Mouse (Mus musculus): ENCODE data around the gene Svopl. TPM values are rescaled to one million over a fixed set of nuclear protein-coding genes. Genes with fewer than 3 reads are reported as not detected.
A peak's percentile ranks its signal among the peaks of the same experiment; 100 is the strongest.

The Svopl gene
- polyA plus RNA-seq, 1 experiment from 2014 or later, result 0.81 TPM

- no peaks in the 10 kb centered on the region for H3K27me3 ChIP-seq
- WGBS, result 69% methylated on average over 7 of the region's 7 CpGs
- ATAC-seq, result no peak
- no peak overlapping the region for H3K9ac ChIP-seq (replicated peaks)
- no peaks in the 10 kb centered on the region for H3K36me3 ChIP-seq
- H3K4me3 ChIP-seq (replicated peaks), result no peak overlapping the region
- H3K9me3 ChIP-seq, result no peaks in the 10 kb centered on the region
- H3K27ac ChIP-seq, result no peak overlapping the region
- H3K4me1 ChIP-seq (replicated peaks), result no peaks in the 10 kb centered on the region
- no peak overlapping the region for H3K4me2 ChIP-seq (replicated peaks)
Measured at GRCm38 (mm10) chr6:38023284-38023683, 23.5 kb downstream of the Svopl start.

- no peaks in the 10 kb centered on the region for H3K9me3 ChIP-seq
- WGBS, result 89% methylated on average over 7 of the region's 7 CpGs
- no peaks in the 10 kb centered on the region for H3K27me3 ChIP-seq
- no peaks in the 10 kb centered on the region for H3K4me1 ChIP-seq (replicated peaks)
- H3K4me3 ChIP-seq (replicated peaks), result no peak overlapping the region
- H3K4me2 ChIP-seq (replicated peaks), result no peak overlapping the region
- no peak for ATAC-seq
- H3K36me3 ChIP-seq, result no peaks in the 10 kb centered on the region
- no peak overlapping the region for H3K9ac ChIP-seq (replicated peaks)
- H3K27ac ChIP-seq, result no peak overlapping the region
Measured at GRCm38 (mm10) chr6:38021406-38021805, 25.4 kb downstream of the Svopl start.

- Histone ChIP-seq H3K36me3 (no peaks in the 10 kb centered on the region), H3K4me2 (replicated peaks) (no peak overlapping the region), H3K27me3 (no peaks in the 10 kb centered on the region), H3K9me3 (no peaks in the 10 kb centered on the region), H3K27ac (0 out of 2 replicates have a peak overlapping the region, but pooled peaks have one; percentile 1), H3K4me3 (replicated peaks) (no peak overlapping the region), H3K4me1 (replicated peaks) (peaks cover 7% of the 10 kb centered on the region), H3K9ac (replicated peaks) (no peak overlapping the region)
- ATAC-seq, result no peak
- 73% methylated on average over 2 of the region's 2 CpGs for WGBS
Measured at GRCm38 (mm10) chr6:38012829-38013228, 34.0 kb downstream of the Svopl start.

- ATAC-seq, result peak; percentile 60; the same call in 1 of the 2 replicates
- H3K4me1 ChIP-seq (replicated peaks), result peaks cover under 1% of the 10 kb centered on the region
- no peaks in the 10 kb centered on the region for H3K9me3 ChIP-seq
- no peak overlapping the region for H3K4me2 ChIP-seq (replicated peaks)
- H3K36me3 ChIP-seq, result no peaks in the 10 kb centered on the region
- 11% methylated on average over 6 of the region's 6 CpGs for WGBS
- no peaks in the 10 kb centered on the region for H3K27me3 ChIP-seq
- no peak overlapping the region for H3K9ac ChIP-seq (replicated peaks)
- H3K4me3 ChIP-seq (replicated peaks), result no peak overlapping the region
- no peak overlapping the region for H3K27ac ChIP-seq
Measured at GRCm38 (mm10) chr6:38007459-38007858, 39.3 kb downstream of the Svopl start.

GRCm38 (mm10) chr6:37967386-37967785, 79.4 kb downstream of the Svopl start:
- Histone ChIP-seq H3K4me2 (replicated peaks) (no peak overlapping the region), H3K27ac (no peak overlapping the region), H3K9me3 (no peaks in the 10 kb centered on the region), H3K9ac (replicated peaks) (no peak overlapping the region), H3K4me3 (replicated peaks) (no peak overlapping the region), H3K27me3 (no peaks in the 10 kb centered on the region), H3K4me1 (replicated peaks) (no peaks in the 10 kb centered on the region), H3K36me3 (peaks cover 61% of the 10 kb centered on the region)
- 96% methylated on average over 4 of the region's 4 CpGs for WGBS
- no peak for ATAC-seq

GRCm38 (mm10) chr6:37951306-37951705, 95.5 kb downstream of the Svopl start:
- no peak for ATAC-seq
- no peak overlapping the region for H3K9ac ChIP-seq (replicated peaks)
- WGBS, result 81% methylated on average over 6 of the region's 6 CpGs

GRCm38 (mm10) chr6:37936498-37936897, 110.3 kb downstream of the Svopl start:
- H3K27me3 ChIP-seq, result no peaks in the 10 kb centered on the region
- 7% methylated on average over 6 of the region's 6 CpGs for WGBS
- peak; percentile 37; the same call in 1 of the 2 replicates for ATAC-seq
- no peak overlapping the region for H3K9ac ChIP-seq (replicated peaks)
- H3K4me3 ChIP-seq (replicated peaks), result no peak overlapping the region
- H3K9me3 ChIP-seq, result no peaks in the 10 kb centered on the region
- no peak overlapping the region for H3K4me2 ChIP-seq (replicated peaks)
- peaks cover 30% of the 10 kb centered on the region for H3K36me3 ChIP-seq
- peaks cover 20% of the 10 kb centered on the region for H3K4me1 ChIP-seq (replicated peaks)
- no peak overlapping the region for H3K27ac ChIP-seq

More at GRCm38 (mm10) chr6:37951306-37951705, 95.5 kb downstream of the Svopl start:
- H3K27me3 ChIP-seq, result no peaks in the 10 kb centered on the region
- no peak overlapping the region for H3K4me2 ChIP-seq (replicated peaks)
- H3K27ac ChIP-seq, result no peak overlapping the region
- no peaks in the 10 kb centered on the region for H3K4me1 ChIP-seq (replicated peaks)
- no peaks in the 10 kb centered on the region for H3K9me3 ChIP-seq
- H3K4me3 ChIP-seq (replicated peaks), result no peak overlapping the region
- H3K36me3 ChIP-seq, result peaks cover 59% of the 10 kb centered on the region

Other genes starting within 250 kb of the Svopl start
- 28.5 and 30.8 TPM in 2 replicates for gene Trim24, start 176.2 kb downstream of the Svopl start, polyA plus RNA-seq (2015; fragmentation: Nextera tagmentation; extraction: Ambion mirVana)
- gene Tmem213, start 62.3 kb upstream of the Svopl start, polyA plus RNA-seq (2015; fragmentation: Nextera tagmentation; extraction: Ambion mirVana), result 0.27 TPM in 1 of 2 replicates, not detected in the other
- 0.05 and 0.13 TPM in 2 replicates for gene Atp6v0a4, start 77.6 kb upstream of the Svopl start, polyA plus RNA-seq (2015; fragmentation: Nextera tagmentation; extraction: Ambion mirVana)
- gene D630045J12Rik, start 207.0 kb upstream of the Svopl start, polyA plus RNA-seq (2015; fragmentation: Nextera tagmentation; extraction: Ambion mirVana), result 14.4 and 16.6 TPM in 2 replicates